Mouse (Mus musculus) heart, embryonic 16.5 days (tissue): ENCODE results near the gene Gp1ba. TPM values are rescaled to one million over a fixed set of nuclear protein-coding genes. Genes with fewer than 3 reads are reported as not detected.
A peak's percentile ranks its signal among the peaks of the same experiment; 100 is the strongest.

ENCODE experiments used
- ATAC-seq: fragments of 200-750 bp; cut with Nextera tagmentation; replicated peaks from 2 replicates; pipeline ENCODE4 v1.8.0; 2017; ENCODE audit warnings: moderate number of reproducible peaks; ENCODE audit not compliant: insufficient read depth, low FRiP score; ENCODE audit errors: extremely low read depth
- H3K27ac ChIP-seq: fragments of 300-500 bp; sonication (generic); 2 replicates; pipeline ENCODE4 v1.5.1; 2014; ENCODE audit warnings: mild to moderate bottlenecking, low read length, control low read depth, moderate library complexity
- H3K27me3 ChIP-seq: fragments of 300-500 bp; sonication (generic); 2 replicates; pipeline ENCODE4 v1.6.1; 2014; ENCODE audit warnings: low read length, mixed read lengths; ENCODE audit not compliant: control insufficient read depth, insufficient read depth
- H3K36me3 ChIP-seq: fragments of 300-500 bp; sonication (generic); 2 replicates; pipeline ENCODE4 v1.6.1; 2014; ENCODE audit not compliant: control insufficient read depth, insufficient read depth
- H3K4me1 ChIP-seq: fragments of 300-500 bp; sonication (generic); 2 replicates; pipeline ENCODE4 v1.6.1; 2014; ENCODE audit warnings: low read length, mixed read lengths; ENCODE audit not compliant: control insufficient read depth, insufficient read depth
- H3K4me2 ChIP-seq: fragments of 300-500 bp; sonication (generic); 2 replicates; pipeline ENCODE4 v1.6.1; 2014; ENCODE audit warnings: low read depth, mild to moderate bottlenecking, control low read depth, low read length
- H3K4me3 ChIP-seq: fragments of 300-500 bp; sonication (generic); 2 replicates; pipeline ENCODE4 v1.5.1; 2014; ENCODE audit warnings: mild to moderate bottlenecking, control low read depth, low read length
- H3K9ac ChIP-seq: fragments of 300-500 bp; sonication (generic); 2 replicates; pipeline ENCODE4 v1.6.1; 2014; ENCODE audit warnings: low read length, control low read depth
- H3K9me3 ChIP-seq: fragments of 300-500 bp; sonication (generic); replicated peaks from 2 replicates; pipeline ENCODE4 v1.6.1; 2016; ENCODE audit warnings: low read length; ENCODE audit not compliant: control insufficient read depth
- WGBS: fragments of 180-500 bp; shearing (Covaris S2); extraction: QIAGEN DNeasy Blood & Tissue Kit; methylation state at CpG from one replicate; pipeline ENCODE4 v1.1.7; 2014; 5-methylcytosine and 5-hydroxymethylcytosine counted together
- polyA plus RNA-seq: library from polyadenylated mRNA; unstranded; fragments of >200 nt; fragmentation: Nextera tagmentation; extraction: Ambion mirVana; gene quantifications from 2 replicates; pipeline ENCODE4 v1.2.1, GENCODE M21; 2015

Gp1ba gene
- polyA plus RNA-seq, 1 experiment from 2014 or later: 0.38 TPM

DNA sequence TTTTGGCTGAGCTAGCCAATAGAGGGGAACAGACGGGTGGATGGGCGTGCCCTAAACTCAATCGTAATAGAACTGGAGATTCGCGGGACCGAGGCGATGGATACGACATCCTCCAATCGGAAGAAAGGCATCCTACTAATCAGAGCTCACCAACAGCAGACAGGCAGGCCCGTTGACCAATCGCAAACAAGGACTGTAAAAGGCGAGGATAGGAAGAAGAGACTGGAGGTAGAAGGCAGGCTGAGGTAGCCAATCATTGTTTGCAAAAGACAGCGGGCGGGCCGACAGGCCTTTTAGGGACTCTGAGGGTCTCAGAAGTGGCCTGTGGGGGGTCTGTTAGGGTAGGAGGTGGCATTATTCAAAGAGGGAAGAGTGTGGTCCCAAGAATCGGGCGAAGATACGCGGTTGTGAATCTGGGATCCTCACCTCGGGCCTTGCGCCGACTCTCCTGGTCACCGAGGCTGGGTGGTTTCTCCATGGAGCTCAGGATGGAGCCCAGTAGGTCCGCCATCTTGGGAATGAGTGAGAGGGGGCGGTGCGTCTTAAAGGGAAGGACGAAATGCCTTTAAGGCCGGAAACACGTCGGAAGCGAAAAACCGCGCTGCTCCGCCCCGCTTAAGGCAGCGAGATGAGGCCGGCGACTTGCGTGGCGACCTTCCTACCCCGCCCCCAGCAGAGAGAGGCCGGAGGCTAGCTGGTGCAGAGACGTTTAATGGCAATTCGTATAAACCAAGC lies 30.0 kb downstream of the Gp1ba start, which contains the start of gene Spag7:
Gene Spag7, minus strand, starts transcription at position 646 of the 735 bp plus-strand sequence.
- no peaks in the 10 kb centered on the region for H3K9me3 ChIP-seq
- H3K4me2 ChIP-seq: peak within 1 kb of the TSS; percentile 91
- peak; percentile 95 for ATAC-seq
- peak within 1 kb of the TSS; percentile 68 for H3K4me3 ChIP-seq
- H3K36me3 ChIP-seq: peaks cover 24% of the 10 kb centered on the region
- H3K9ac ChIP-seq: peak within 1 kb of the TSS; percentile 86
- WGBS: under 1% methylated on average over 44 of the region's 44 CpGs
- no peaks in the 10 kb centered on the region for H3K27me3 ChIP-seq
- H3K4me1 ChIP-seq: peaks cover 13% of the 10 kb centered on the region
- H3K27ac ChIP-seq: peak within 1 kb of the TSS; percentile 97

DNA sequence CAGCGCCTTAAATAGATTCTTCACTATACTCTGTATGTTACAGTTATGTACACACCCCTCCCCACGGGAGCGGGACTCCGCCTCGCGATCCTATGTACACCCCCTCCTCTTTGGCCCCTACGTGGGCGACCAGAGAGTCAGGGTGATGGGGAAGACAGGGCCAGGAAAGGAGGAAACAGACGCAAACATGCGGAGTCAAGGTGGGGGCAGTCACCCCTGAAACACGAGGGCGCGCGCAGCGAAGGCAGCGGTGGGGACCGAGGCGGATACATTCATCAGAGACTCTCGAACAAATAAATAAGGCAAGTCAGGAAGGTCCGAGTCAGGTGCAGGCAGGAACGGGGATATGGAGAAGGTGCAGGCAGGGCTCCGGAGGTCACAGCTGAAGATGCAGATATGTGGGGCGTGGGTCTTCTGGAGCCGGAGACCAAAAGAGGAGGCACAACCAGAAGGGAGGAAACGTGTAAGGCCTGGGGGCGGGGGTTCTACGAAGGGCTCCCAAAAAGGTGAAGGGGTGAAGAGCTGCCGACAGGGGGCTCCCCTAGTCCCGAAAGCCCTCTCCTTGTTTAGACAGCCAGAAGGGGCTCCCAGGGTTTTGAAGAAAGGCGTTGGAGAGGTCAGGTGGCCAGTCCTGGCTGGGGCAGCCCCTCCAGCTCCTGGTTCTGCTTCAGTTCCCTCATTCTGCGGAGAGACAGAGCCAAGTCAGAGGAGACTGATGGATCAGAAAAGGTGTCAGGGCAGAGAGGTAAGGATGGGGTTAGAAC lies 30.8 kb downstream of the Gp1ba start:
- peak overlapping the region; percentile 86 for H3K9ac ChIP-seq
- H3K4me2 ChIP-seq: peak overlapping the region; percentile 88
- no peaks in the 10 kb centered on the region for H3K9me3 ChIP-seq
- ATAC-seq: peak; percentile 16
- WGBS: under 1% methylated on average over 31 of the region's 31 CpGs
- peaks cover 13% of the 10 kb centered on the region for H3K4me1 ChIP-seq
- peaks cover 21% of the 10 kb centered on the region for H3K36me3 ChIP-seq
- H3K27me3 ChIP-seq: no peaks in the 10 kb centered on the region
- H3K4me3 ChIP-seq: peak overlapping the region; percentile 68
- peak overlapping the region; percentile 97 for H3K27ac ChIP-seq

GRCm38 (mm10) chr11:70670483-70670882 lies 31.6 kb downstream of the Gp1ba start:
- H3K27ac ChIP-seq: peak overlapping the region; percentile 97
- H3K4me2 ChIP-seq: peak overlapping the region; percentile 88
- peaks cover 13% of the 10 kb centered on the region for H3K4me1 ChIP-seq
- no peaks in the 10 kb centered on the region for H3K9me3 ChIP-seq
- no peaks in the 10 kb centered on the region for H3K27me3 ChIP-seq
- H3K36me3 ChIP-seq: peaks cover 17% of the 10 kb centered on the region
- H3K4me3 ChIP-seq: peak overlapping the region; percentile 68
- ATAC-seq: no peak
- H3K9ac ChIP-seq: peak overlapping the region; percentile 86
- 35% methylated on average over 14 of the region's 14 CpGs for WGBS

GRCm38 (mm10) chr11:70671333-70672047 lies 32.6 kb downstream of the Gp1ba start:
- Histone ChIP-seq H3K27ac (no peak overlapping the region; the same call in 1 of the 2 replicates), H3K9ac (no peak overlapping the region; the same call in 1 of the 2 replicates), H3K4me2 (peak overlapping the region; percentile 88), H3K27me3 (no peaks in the 10 kb centered on the region), H3K9me3 (no peaks in the 10 kb centered on the region), H3K4me3 (no peak overlapping the region), H3K36me3 (peaks cover 12% of the 10 kb centered on the region), H3K4me1 (peaks cover 16% of the 10 kb centered on the region)
- 79% methylated on average over 16 of the region's 16 CpGs for WGBS
- ATAC-seq: no peak

GRCm38 (mm10) chr11:70674014-70674413 lies 35.1 kb downstream of the Gp1ba start:
- peaks cover 9% of the 10 kb centered on the region; the same call in 1 of the 2 replicates for H3K36me3 ChIP-seq

DNA sequence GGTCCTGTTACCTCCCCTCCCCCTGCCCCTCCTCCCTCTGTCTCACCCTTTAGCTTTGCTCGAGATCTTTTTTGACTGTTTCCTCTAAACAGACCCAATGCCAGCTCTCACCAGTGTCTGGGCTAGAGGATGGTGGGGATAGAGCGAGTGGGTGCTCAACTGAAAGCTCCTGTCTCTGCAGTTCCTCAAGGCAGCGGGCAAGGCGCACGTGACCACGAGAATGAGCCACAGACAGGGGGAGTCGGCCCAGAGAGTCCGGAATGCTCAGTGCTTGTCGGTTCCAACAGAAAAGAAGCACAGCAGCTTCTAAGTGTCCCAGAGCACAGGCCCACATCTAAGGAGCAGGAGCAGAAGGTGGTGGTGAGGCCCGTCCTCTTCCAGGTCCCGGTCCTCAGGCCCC lies 35.6 kb downstream of the Gp1ba start:
- no peak for ATAC-seq
- no peaks in the 10 kb centered on the region for H3K27me3 ChIP-seq
- H3K4me3 ChIP-seq: no peak overlapping the region
- no peaks in the 10 kb centered on the region for H3K9me3 ChIP-seq
- peaks cover 9% of the 10 kb centered on the region; the same call in 1 of the 2 replicates for H3K36me3 ChIP-seq
- 0 out of 2 replicates have a peak, but pooled peaks cover 5% of the 10 kb centered on the region for H3K4me1 ChIP-seq
- WGBS: 65% methylated on average over 11 of the region's 11 CpGs
- H3K4me2 ChIP-seq: no peak overlapping the region
- H3K9ac ChIP-seq: no peak overlapping the region
- no peak overlapping the region for H3K27ac ChIP-seq

More at GRCm38 (mm10) chr11:70674014-70674413, 35.1 kb downstream of the Gp1ba start:
- WGBS: 77% methylated on average over 6 of the region's 6 CpGs
- Histone ChIP-seq H3K4me1 (0 out of 2 replicates have a peak, but pooled peaks cover 5% of the 10 kb centered on the region), H3K27me3 (no peaks in the 10 kb centered on the region), H3K27ac (no peak overlapping the region), H3K4me3 (no peak overlapping the region), H3K9me3 (no peaks in the 10 kb centered on the region), H3K9ac (no peak overlapping the region), H3K4me2 (no peak overlapping the region)
- no peak for ATAC-seq

DNA sequence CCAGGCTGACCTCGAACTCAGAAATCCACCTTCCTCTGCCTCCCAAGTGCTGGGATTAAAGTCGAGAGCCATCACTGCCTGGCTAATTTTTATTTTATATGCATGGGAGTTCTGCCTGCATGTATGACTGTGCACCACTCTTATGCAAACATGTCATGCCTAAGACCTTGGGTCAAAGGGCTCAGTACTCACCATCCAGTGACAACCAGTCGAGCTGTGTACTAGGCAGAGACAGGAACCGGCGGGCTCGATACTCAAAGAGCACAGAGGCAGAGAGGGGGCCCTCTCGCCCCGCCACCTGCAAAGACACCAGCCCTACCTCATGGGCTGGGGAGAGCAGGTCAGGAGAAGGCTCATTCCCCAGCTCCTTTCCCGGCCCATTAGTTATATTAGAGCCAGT lies 39.2 kb downstream of the Gp1ba start:
- Histone ChIP-seq H3K36me3 (peaks cover 17% of the 10 kb centered on the region; the same call in 1 of the 2 replicates), H3K4me1 (peaks cover 9% of the 10 kb centered on the region), H3K27ac (no peak overlapping the region), H3K4me3 (no peak overlapping the region), H3K9ac (no peak overlapping the region), H3K27me3 (no peaks in the 10 kb centered on the region), H3K4me2 (no peak overlapping the region), H3K9me3 (no peaks in the 10 kb centered on the region)
- 80% methylated on average over 9 of the region's 9 CpGs for WGBS
- no peak for ATAC-seq

DNA sequence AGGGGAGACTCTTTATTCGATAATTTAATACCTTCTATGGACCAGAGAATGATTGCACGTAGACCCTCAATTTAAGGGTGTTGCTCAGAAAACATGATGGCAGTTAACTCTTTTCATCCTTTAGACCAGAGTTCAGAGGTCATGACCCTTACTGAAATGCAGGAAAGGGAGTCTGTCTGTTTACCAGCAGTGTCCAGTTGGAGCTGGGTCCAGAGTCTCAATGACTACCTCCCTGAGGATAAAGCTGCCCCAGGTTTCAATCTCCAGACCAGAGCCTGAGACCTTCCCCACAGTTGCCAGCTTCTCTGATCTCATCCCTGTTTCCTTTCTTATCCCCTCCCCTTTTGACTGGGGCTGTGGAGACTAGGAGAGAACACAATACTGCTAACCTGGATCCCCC lies 39.7 kb downstream of the Gp1ba start:
- ATAC-seq: no peak
- WGBS: 79% methylated on average over 2 of the region's 2 CpGs
- peaks cover 16% of the 10 kb centered on the region; the same call in 1 of the 2 replicates for H3K36me3 ChIP-seq
- no peak overlapping the region for H3K27ac ChIP-seq
- H3K4me2 ChIP-seq: no peak overlapping the region
- no peaks in the 10 kb centered on the region for H3K9me3 ChIP-seq
- H3K4me3 ChIP-seq: no peak overlapping the region
- H3K27me3 ChIP-seq: no peaks in the 10 kb centered on the region
- no peak overlapping the region for H3K9ac ChIP-seq
- peaks cover 9% of the 10 kb centered on the region for H3K4me1 ChIP-seq
